Mouse (Mus musculus): ENCODE measurements around the gene Nucks1. TPM values are rescaled to one million over a fixed set of nuclear protein-coding genes. Genes with fewer than 3 reads are reported as not detected.

Nucks1 gene
- polyA plus RNA-seq, 1 experiment from 2014 or later: 44.5 TPM

DNA sequence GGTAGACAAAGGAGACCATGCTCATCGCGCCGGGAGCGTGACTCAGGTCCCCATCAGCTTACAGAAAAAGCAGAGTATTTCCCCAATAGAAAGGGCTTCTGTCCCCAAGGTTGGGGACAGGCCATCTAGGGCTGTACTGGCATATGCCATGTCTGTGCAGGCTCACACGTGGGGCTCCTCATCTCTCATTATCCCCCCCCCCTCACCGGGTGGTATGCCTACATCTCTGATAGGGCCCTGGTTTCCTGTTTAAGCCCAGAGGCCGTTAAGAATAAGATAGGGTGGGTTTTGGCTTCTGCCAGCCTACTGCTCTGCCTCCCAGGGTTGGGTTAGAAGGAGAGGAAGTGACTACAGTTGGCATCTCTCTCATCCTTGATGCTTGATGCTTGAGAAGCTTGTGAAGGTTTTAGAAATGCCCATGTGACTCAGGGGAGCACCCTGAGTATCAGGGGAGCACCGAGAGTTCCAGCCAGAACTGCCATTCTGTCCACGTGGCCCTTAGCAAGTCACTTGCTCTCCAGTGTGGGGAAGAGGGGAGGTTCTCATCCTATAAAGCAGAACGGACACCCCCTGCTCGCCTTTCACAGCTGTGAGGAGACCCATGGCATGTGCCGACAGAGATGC lies 44.0 kb downstream of the Nucks1 start:
- Histone ChIP-seq H3K27me3 (replicated peaks) (peaks cover 50% of the 10 kb centered on the region), H3K4me1 (peaks cover 20% of the 10 kb centered on the region), H3K9me3 (no peaks in the 10 kb centered on the region), H3K9ac (no peak overlapping the region), H3K4me2 (no peak overlapping the region), H3K27ac (replicated peaks) (no peak overlapping the region), H3K4me3 (no peak overlapping the region), H3K36me3 (no peaks in the 10 kb centered on the region)
- WGBS: 73% methylated on average over 12 of the region's 12 CpGs
- no peak for ATAC-seq (ENCODE audit: extremely low read depth, insufficient number of reproducible peaks, low FRiP score, low TSS enrichment)

DNA sequence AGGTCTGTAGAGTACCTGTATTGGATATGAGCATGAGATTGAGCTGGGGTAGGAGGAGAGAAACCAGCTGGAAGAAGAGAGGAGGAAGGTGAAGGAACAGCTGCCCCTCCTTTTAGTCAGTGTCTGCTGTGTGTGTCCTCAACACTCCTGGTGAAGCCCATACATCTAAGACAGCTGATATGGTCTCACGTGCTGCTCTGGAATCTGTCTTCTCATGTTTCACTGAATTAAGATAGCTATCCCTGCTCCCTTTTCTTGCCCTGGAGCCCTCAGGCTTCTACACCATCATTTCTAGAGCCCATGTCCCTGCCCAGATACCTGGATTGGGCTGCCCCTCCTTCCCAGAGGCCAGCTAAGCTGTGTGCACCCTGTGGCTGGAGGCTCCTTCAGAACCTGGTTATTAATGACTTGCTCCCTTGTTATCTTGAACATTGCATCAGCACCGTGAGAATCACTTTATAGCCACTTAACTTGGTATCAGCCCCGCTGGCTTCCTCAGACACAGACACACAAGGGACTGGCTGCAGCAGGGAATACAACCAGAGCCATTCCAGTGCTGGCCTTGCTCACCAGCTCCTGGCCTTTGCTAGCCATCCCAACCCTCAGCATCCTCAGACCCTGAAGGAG lies 44.9 kb downstream of the Nucks1 start:
- Histone ChIP-seq H3K9me3 (no peaks in the 10 kb centered on the region), H3K36me3 (no peaks in the 10 kb centered on the region), H3K4me3 (no peak overlapping the region), H3K9ac (no peak overlapping the region), H3K27me3 (replicated peaks) (peaks cover 58% of the 10 kb centered on the region), H3K27ac (replicated peaks) (no peak overlapping the region), H3K4me2 (no peak overlapping the region), H3K4me1 (peaks cover 20% of the 10 kb centered on the region)
- WGBS: 24% methylated on average over 3 of the region's 3 CpGs
- ATAC-seq (ENCODE audit: extremely low read depth, insufficient number of reproducible peaks, low FRiP score, low TSS enrichment): no peak

GRCm38 (mm10) chr1:131957416-131957815 lies 47.1 kb downstream of the Nucks1 start:
- no peak overlapping the region for H3K9ac ChIP-seq
- no peak overlapping the region for H3K27ac ChIP-seq (replicated peaks)
- H3K4me1 ChIP-seq: peaks cover 13% of the 10 kb centered on the region
- H3K4me3 ChIP-seq: no peak overlapping the region
- ATAC-seq (ENCODE audit: extremely low read depth, insufficient number of reproducible peaks, low FRiP score, low TSS enrichment): no peak
- 65% methylated on average over 5 of the region's 5 CpGs for WGBS
- H3K36me3 ChIP-seq: no peaks in the 10 kb centered on the region
- peaks cover 80% of the 10 kb centered on the region for H3K27me3 ChIP-seq (replicated peaks)
- no peaks in the 10 kb centered on the region for H3K9me3 ChIP-seq
- no peak overlapping the region for H3K4me2 ChIP-seq

- Histone ChIP-seq H3K9ac (no peak overlapping the region), H3K36me3 (no peaks in the 10 kb centered on the region), H3K4me1 (peaks cover 20% of the 10 kb centered on the region), H3K4me2 (no peak overlapping the region), H3K9me3 (no peaks in the 10 kb centered on the region), H3K4me3 (no peak overlapping the region), H3K27me3 (replicated peaks) (peaks cover 96% of the 10 kb centered on the region), H3K27ac (replicated peaks) (no peak overlapping the region)
- no peak for ATAC-seq (ENCODE audit: extremely low read depth, insufficient number of reproducible peaks, low FRiP score, low TSS enrichment)
- WGBS: 49% methylated on average over 2 of the region's 2 CpGs
These were observed 50.7 kb downstream of the Nucks1 start for GRCm38 (mm10) chr1:131961004-131961403.

DNA sequence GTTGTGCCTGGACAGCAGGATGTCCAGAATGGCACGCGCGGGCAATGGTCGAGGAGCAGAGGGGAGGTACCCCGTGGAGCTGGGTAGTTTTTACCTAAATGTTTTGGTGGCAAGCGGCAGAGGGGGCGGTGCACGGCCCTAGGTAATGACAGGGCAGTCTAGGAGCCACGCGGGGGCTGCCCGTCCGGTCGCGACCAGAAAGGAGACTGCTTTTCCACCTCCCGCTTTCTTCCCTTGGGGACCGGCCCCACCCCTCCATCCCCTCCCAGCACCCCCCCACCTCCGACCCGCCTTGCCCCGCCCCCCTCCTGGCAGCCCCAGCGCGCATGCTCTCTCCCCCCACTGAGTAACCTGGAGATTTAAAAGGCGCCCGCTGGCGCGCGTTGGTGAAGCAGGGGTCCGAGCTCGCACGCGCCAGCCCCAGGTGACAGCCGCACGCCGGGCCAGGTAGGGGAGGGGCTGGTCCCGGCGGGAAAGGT lies 52.3 kb downstream of the Nucks1 start, which contains the start of gene Slc45a3:
Slc45a3 (plus strand) TSS at position 362 of the 479 bp plus-strand sequence.
- peak within 1 kb of the TSS; percentile 98 for H3K4me2 ChIP-seq
- H3K4me1 ChIP-seq: peaks cover 24% of the 10 kb centered on the region
- no peaks in the 10 kb centered on the region for H3K9me3 ChIP-seq
- peak within 1 kb of the TSS; percentile 78 for H3K4me3 ChIP-seq
- no peaks in the 10 kb centered on the region for H3K36me3 ChIP-seq
- ATAC-seq (ENCODE audit: extremely low read depth, insufficient number of reproducible peaks, low FRiP score, low TSS enrichment): 0 out of 2 replicates have a peak, but pooled peaks have one; percentile 33
- 2% methylated on average over 30 of the region's 35 CpGs for WGBS
- H3K27ac ChIP-seq (replicated peaks): no peak within 1 kb of the TSS
- peaks cover 96% of the 10 kb centered on the region for H3K27me3 ChIP-seq (replicated peaks)
- H3K9ac ChIP-seq: peak within 1 kb of the TSS; percentile 82

DNA sequence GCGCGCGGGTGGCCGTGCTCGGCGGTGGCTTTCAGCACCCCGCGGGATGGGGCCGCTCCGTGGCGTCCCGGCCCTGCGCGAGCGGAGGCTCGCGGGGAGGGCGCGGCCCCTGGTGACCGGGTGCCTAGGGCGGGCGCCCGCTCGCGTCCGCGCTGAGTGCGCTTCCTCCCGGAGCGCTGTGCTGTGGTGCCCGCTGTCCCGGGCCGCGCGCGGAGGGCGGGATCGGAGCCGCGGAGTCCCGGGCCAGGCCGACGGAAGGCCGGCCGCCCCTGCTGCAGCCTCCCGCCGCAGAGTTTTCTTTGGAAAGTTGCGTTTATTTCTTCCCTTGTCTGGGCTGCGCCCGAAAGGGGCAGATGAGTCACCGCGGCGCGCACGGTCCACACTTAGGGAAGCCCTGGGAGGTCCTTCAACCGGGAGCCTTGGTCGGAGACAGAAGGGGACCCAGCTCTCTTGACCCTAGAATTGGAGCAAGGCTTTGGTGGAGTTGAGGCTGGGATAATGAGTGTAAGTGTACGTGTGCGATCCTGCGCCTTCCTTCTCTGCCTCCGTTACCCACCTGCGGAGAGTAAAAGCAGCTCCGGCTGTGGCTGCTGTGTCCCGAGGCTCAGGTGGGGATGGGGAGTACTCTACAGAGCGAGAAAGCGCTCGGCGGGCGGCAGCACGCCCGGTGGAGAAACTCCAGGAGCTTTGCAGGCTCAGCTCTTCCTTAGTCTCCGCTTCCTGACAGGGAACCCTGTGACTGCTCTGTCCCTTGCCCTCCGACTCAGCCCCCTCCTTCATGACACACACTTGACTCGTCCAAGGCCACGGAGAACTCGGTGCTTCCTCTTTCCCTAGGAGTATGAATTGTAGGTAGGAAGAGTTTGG lies 53.0 kb downstream of the Nucks1 start:
- peaks cover 24% of the 10 kb centered on the region for H3K4me1 ChIP-seq
- no peaks in the 10 kb centered on the region for H3K9me3 ChIP-seq
- H3K4me3 ChIP-seq: peak overlapping the region; percentile 78
- ATAC-seq (ENCODE audit: extremely low read depth, insufficient number of reproducible peaks, low FRiP score, low TSS enrichment): no peak
- H3K27me3 ChIP-seq (replicated peaks): peaks cover 94% of the 10 kb centered on the region
- peak overlapping the region; percentile 82 for H3K9ac ChIP-seq
- peak overlapping the region; percentile 98 for H3K4me2 ChIP-seq
- H3K36me3 ChIP-seq: no peaks in the 10 kb centered on the region
- WGBS: under 1% methylated on average over 76 of the region's 76 CpGs
- H3K27ac ChIP-seq (replicated peaks): no peak overlapping the region

DNA sequence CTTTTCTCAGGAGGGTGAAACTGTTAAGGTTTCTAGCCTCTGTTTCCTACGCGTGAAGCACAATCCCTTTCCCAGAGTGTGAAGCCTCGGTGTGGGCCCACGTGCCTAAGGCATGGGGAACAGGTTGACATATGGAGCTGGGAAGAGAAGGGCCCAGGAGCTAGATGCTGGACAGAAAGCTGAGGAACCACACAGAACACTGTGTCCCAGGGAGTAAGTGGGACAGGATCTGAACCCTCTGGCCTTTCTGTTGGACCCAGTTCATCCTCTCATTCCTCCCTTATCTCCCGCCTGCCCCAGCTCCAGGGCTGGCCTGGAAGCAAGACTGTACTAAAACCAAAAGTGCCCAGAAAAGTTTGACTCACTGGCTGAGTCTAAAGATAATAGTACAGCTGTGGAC lies 53.8 kb downstream of the Nucks1 start:
- 20% methylated on average over 5 of the region's 5 CpGs for WGBS
- no peak for ATAC-seq (ENCODE audit: extremely low read depth, insufficient number of reproducible peaks, low FRiP score, low TSS enrichment)

GRCm38 (mm10) chr1:131964580-131964979 lies 54.2 kb downstream of the Nucks1 start:
- WGBS: 70% methylated on average over 7 of the region's 7 CpGs
- H3K4me3 ChIP-seq: no peak overlapping the region

More for the DNA sequence above, 53.8 kb downstream of the Nucks1 start:
- Histone ChIP-seq H3K4me3 (peak overlapping the region; percentile 78), H3K27me3 (replicated peaks) (peaks cover 95% of the 10 kb centered on the region), H3K36me3 (no peaks in the 10 kb centered on the region), H3K4me2 (peak overlapping the region; percentile 98), H3K27ac (replicated peaks) (no peak overlapping the region), H3K9me3 (no peaks in the 10 kb centered on the region), H3K9ac (no peak overlapping the region), H3K4me1 (peaks cover 24% of the 10 kb centered on the region)

DNA sequence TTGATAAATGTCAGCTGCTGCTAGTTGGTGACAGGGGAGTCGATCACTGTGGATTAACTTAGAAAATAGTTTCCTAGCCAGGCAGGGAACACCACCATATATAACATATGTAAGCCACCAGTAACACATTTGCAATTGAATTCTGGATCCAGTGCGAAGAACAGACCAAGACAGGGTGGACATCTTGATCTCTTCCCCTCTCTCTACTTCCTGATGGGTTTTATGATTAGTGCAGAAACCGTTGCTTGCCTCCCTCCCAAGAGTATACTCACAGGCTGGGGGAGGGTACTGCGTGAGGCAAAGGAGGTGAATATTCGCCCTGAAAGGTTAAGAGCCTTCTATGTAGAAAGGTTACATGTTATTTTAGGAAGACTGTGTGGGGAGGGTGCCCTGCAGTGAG lies 55.5 kb downstream of the Nucks1 start:
- ATAC-seq (ENCODE audit: extremely low read depth, insufficient number of reproducible peaks, low FRiP score, low TSS enrichment): no peak
- H3K4me2 ChIP-seq: no peak overlapping the region
- peaks cover 91% of the 10 kb centered on the region for H3K27me3 ChIP-seq (replicated peaks)
- no peak overlapping the region for H3K27ac ChIP-seq (replicated peaks)
- H3K9ac ChIP-seq: no peak overlapping the region
- H3K4me3 ChIP-seq: no peak overlapping the region
- H3K36me3 ChIP-seq: no peaks in the 10 kb centered on the region
- no peaks in the 10 kb centered on the region for H3K9me3 ChIP-seq
- H3K4me1 ChIP-seq: peaks cover 30% of the 10 kb centered on the region
- WGBS: 41% methylated on average over 5 of the region's 5 CpGs

More at GRCm38 (mm10) chr1:131964580-131964979, 54.2 kb downstream of the Nucks1 start:
- peaks cover 24% of the 10 kb centered on the region for H3K4me1 ChIP-seq
- no peak overlapping the region for H3K27ac ChIP-seq (replicated peaks)
- H3K9me3 ChIP-seq: no peaks in the 10 kb centered on the region
- H3K27me3 ChIP-seq (replicated peaks): peaks cover 94% of the 10 kb centered on the region
- no peak overlapping the region for H3K9ac ChIP-seq
- no peaks in the 10 kb centered on the region for H3K36me3 ChIP-seq
- no peak for ATAC-seq (ENCODE audit: extremely low read depth, insufficient number of reproducible peaks, low FRiP score, low TSS enrichment)
- H3K4me2 ChIP-seq: peak overlapping the region; percentile 98

- 65% methylated on average over 7 of the region's 7 CpGs for WGBS
- H3K27me3 ChIP-seq (replicated peaks): peaks cover 77% of the 10 kb centered on the region
These were observed 57.0 kb downstream of the Nucks1 start for GRCm38 (mm10) chr1:131967336-131967735.

DNA sequence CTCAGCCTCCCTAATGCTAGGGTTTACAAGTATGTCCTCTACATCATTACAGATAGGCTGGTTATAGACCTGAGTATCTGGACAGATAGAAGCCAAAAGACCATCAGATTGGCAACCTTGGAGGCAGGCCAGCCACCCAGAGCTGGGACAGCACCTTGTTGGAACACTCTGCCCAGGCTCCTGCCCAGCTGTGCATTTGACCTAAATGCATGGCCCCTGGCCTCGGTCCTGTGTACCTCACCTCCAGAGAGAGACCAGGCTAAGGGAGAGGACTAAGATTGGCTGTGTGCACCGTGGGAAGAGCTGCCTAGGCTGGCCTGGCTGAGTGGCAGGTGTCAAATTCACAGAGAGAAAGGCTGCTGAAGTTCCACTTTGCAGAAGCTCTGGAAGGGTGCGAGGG lies 58.2 kb downstream of the Nucks1 start:
- peaks cover 45% of the 10 kb centered on the region for H3K4me1 ChIP-seq
- no peak overlapping the region for H3K27ac ChIP-seq (replicated peaks)
- H3K4me3 ChIP-seq: no peak overlapping the region
- H3K9me3 ChIP-seq: no peaks in the 10 kb centered on the region
- peaks cover 75% of the 10 kb centered on the region for H3K27me3 ChIP-seq (replicated peaks)
- no peak overlapping the region for H3K4me2 ChIP-seq
- no peak overlapping the region for H3K9ac ChIP-seq
- WGBS: 32% methylated on average over 3 of the region's 3 CpGs
- no peak for ATAC-seq (ENCODE audit: extremely low read depth, insufficient number of reproducible peaks, low FRiP score, low TSS enrichment)
- H3K36me3 ChIP-seq: no peaks in the 10 kb centered on the region

More at GRCm38 (mm10) chr1:131967336-131967735, 57.0 kb downstream of the Nucks1 start:
- Histone ChIP-seq H3K4me1 (peaks cover 43% of the 10 kb centered on the region), H3K4me2 (no peak overlapping the region), H3K9me3 (no peaks in the 10 kb centered on the region), H3K27ac (replicated peaks) (no peak overlapping the region), H3K9ac (no peak overlapping the region), H3K36me3 (no peaks in the 10 kb centered on the region), H3K4me3 (no peak overlapping the region)
- ATAC-seq (ENCODE audit: extremely low read depth, insufficient number of reproducible peaks, low FRiP score, low TSS enrichment): no peak

Data from heart, embryonic 13.5 days (tissue).